Mouse (Mus musculus): Measurements from ENCODE around the gene Tbl3. TPM values are rescaled to one million over a fixed set of nuclear protein-coding genes. Genes with fewer than 3 reads are reported as not detected.

The Tbl3 gene
- polyA plus RNA-seq, 1 experiment from 2014 or later: 25.2 TPM

GRCm38 (mm10) chr17:24744381-24744780 is 36.9 kb upstream of the Tbl3 start:
- H3K4me1 ChIP-seq (replicated peaks; ENCODE audit: control insufficient read depth, insufficient read depth, low read length): no peaks in the 10 kb centered on the region
- WGBS: 66% methylated on average over 3 of the region's 3 CpGs
- H3K4me3 ChIP-seq (ENCODE audit: low read depth, low read length): no peak overlapping the region
- TF ChIP-seq CTCF (IDR thresholded peaks at IDR 0.05; ENCODE audit: low read depth): no peak
- ATAC-seq: no peak
- H3K36me3 ChIP-seq (ENCODE audit: control insufficient read depth, insufficient read depth): peaks cover 17% of the 10 kb centered on the region; the same call in 1 of the 2 replicates
- no peaks in the 10 kb centered on the region for H3K27me3 ChIP-seq (replicated peaks; ENCODE audit: control insufficient read depth, insufficient read depth, low read length)
- no peak overlapping the region for H3K27ac ChIP-seq (ENCODE audit: low read depth, low read length)
- no peak overlapping the region for H3K4me2 ChIP-seq (replicated peaks; ENCODE audit: low read depth)
- H3K9ac ChIP-seq (ENCODE audit: low read depth, low read length): no peak overlapping the region
- no peaks in the 10 kb centered on the region for H3K9me3 ChIP-seq (ENCODE audit: control insufficient read depth)

GRCm38 (mm10) chr17:24743896-24744295 is 36.4 kb upstream of the Tbl3 start:
- no peaks in the 10 kb centered on the region for H3K4me1 ChIP-seq (replicated peaks; ENCODE audit: control insufficient read depth, insufficient read depth, low read length)
- ATAC-seq: no peak
- no peaks in the 10 kb centered on the region for H3K9me3 ChIP-seq (ENCODE audit: control insufficient read depth)
- H3K36me3 ChIP-seq (ENCODE audit: control insufficient read depth, insufficient read depth): peaks cover 17% of the 10 kb centered on the region; the same call in 1 of the 2 replicates
- no peak for TF ChIP-seq CTCF (IDR thresholded peaks at IDR 0.05; ENCODE audit: low read depth)
- H3K27me3 ChIP-seq (replicated peaks; ENCODE audit: control insufficient read depth, insufficient read depth, low read length): no peaks in the 10 kb centered on the region
- H3K4me2 ChIP-seq (replicated peaks; ENCODE audit: low read depth): no peak overlapping the region
- H3K9ac ChIP-seq (ENCODE audit: low read depth, low read length): no peak overlapping the region
- H3K4me3 ChIP-seq (ENCODE audit: low read depth, low read length): no peak overlapping the region
- H3K27ac ChIP-seq (ENCODE audit: low read depth, low read length): no peak overlapping the region
- WGBS: 76% methylated on average over 5 of the region's 5 CpGs

- Histone ChIP-seq H3K4me2 (replicated peaks; ENCODE audit: low read depth) (no peak overlapping the region), H3K36me3 (ENCODE audit: control insufficient read depth, insufficient read depth) (peaks cover 17% of the 10 kb centered on the region; the same call in 1 of the 2 replicates), H3K4me3 (ENCODE audit: low read depth, low read length) (no peak overlapping the region), H3K9ac (ENCODE audit: low read depth, low read length) (no peak overlapping the region), H3K27me3 (replicated peaks; ENCODE audit: control insufficient read depth, insufficient read depth, low read length) (no peaks in the 10 kb centered on the region), H3K4me1 (replicated peaks; ENCODE audit: control insufficient read depth, insufficient read depth, low read length) (0 out of 2 replicates have a peak, but pooled peaks cover 9% of the 10 kb centered on the region), H3K9me3 (ENCODE audit: control insufficient read depth) (no peaks in the 10 kb centered on the region), H3K27ac (ENCODE audit: low read depth, low read length) (no peak overlapping the region)
- no peak for TF ChIP-seq CTCF (IDR thresholded peaks at IDR 0.05; ENCODE audit: low read depth)
- WGBS: 82% methylated on average over 8 of the region's 8 CpGs
- ATAC-seq: no peak
Measured at GRCm38 (mm10) chr17:24742307-24742706, 34.8 kb upstream of the Tbl3 start.

DNA sequence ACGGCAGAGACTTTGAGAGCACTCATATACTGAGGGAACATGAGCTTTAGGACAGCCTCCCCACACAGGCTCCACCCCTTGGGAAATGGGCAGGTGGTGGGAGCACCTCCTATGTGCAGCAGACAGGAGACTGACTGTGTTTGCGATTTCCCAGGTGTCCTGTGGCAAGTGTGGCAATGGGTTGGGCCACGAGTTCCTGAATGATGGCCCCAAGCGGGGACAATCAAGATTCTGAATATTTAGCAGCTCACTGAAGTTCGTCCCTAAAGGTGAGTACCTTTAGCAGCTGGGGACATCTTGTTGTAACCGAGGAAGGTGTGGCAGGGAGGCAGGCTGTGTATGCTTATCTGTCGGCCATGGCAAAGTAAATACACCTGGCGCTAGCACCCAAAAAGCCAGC is 32.5 kb upstream of the Tbl3 start:
- Histone ChIP-seq H3K4me2 (replicated peaks; ENCODE audit: low read depth) (no peak overlapping the region), H3K9ac (ENCODE audit: low read depth, low read length) (no peak overlapping the region), H3K36me3 (ENCODE audit: control insufficient read depth, insufficient read depth) (peaks cover 17% of the 10 kb centered on the region; the same call in 1 of the 2 replicates), H3K4me3 (ENCODE audit: low read depth, low read length) (no peak overlapping the region), H3K27ac (ENCODE audit: low read depth, low read length) (no peak overlapping the region), H3K27me3 (replicated peaks; ENCODE audit: control insufficient read depth, insufficient read depth, low read length) (no peaks in the 10 kb centered on the region), H3K4me1 (replicated peaks; ENCODE audit: control insufficient read depth, insufficient read depth, low read length) (0 out of 2 replicates have a peak, but pooled peaks cover 9% of the 10 kb centered on the region), H3K9me3 (ENCODE audit: control insufficient read depth) (no peaks in the 10 kb centered on the region)
- 44% methylated on average over 8 of the region's 8 CpGs for WGBS
- TF ChIP-seq CTCF (IDR thresholded peaks at IDR 0.05; ENCODE audit: low read depth): no peak
- no peak for ATAC-seq

- no peak for ATAC-seq
- Histone ChIP-seq H3K4me1 (replicated peaks; ENCODE audit: control insufficient read depth, insufficient read depth, low read length) (0 out of 2 replicates have a peak, but pooled peaks cover 9% of the 10 kb centered on the region), H3K9ac (ENCODE audit: low read depth, low read length) (no peak overlapping the region), H3K9me3 (ENCODE audit: control insufficient read depth) (no peaks in the 10 kb centered on the region), H3K4me2 (replicated peaks; ENCODE audit: low read depth) (no peak overlapping the region), H3K27me3 (replicated peaks; ENCODE audit: control insufficient read depth, insufficient read depth, low read length) (no peaks in the 10 kb centered on the region), H3K36me3 (ENCODE audit: control insufficient read depth, insufficient read depth) (peaks cover 16% of the 10 kb centered on the region; the same call in 1 of the 2 replicates), H3K4me3 (ENCODE audit: low read depth, low read length) (no peak overlapping the region), H3K27ac (ENCODE audit: low read depth, low read length) (no peak overlapping the region)
- no peak for TF ChIP-seq CTCF (IDR thresholded peaks at IDR 0.05; ENCODE audit: low read depth)
- 55% methylated on average over 4 of the region's 4 CpGs for WGBS
Measured at GRCm38 (mm10) chr17:24738238-24738637, 30.8 kb upstream of the Tbl3 start.

DNA sequence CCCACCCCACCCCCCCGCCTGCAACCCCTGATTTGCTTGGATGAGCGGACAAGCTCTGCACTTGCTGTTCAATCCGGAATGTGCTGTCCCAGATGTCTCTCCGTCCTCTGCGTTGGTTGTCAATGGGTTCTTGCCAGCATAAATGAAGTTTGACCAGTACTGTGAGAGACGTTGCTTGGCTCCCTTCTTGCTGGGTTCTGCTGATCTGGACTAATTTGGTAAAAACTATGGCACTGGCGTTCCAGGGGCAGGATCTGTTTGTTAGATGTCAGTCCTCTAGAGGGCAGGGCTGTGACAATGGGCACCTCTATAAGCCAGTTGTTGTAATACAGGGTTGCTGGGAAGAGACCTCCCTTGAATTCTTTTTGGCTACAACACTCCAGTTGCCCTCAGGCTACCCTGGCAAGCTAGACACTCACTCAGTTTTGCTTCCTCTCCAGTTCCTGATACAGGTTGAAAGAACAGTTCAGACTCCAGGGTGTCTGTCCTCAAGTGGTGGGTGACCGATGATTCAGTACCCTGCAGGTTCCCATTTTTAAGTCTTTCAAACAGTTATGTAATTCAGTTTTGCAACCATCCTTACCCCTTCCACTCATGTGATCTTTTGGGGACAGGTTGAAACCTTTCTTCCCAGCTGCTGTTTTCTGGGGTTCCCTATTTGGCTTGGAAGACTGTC is 29.8 kb upstream of the Tbl3 start:
- peak overlapping the region; percentile 64 for H3K4me3 ChIP-seq (ENCODE audit: low read depth, low read length)
- 15% methylated on average over 8 of the region's 8 CpGs for WGBS
- H3K4me1 ChIP-seq (replicated peaks; ENCODE audit: control insufficient read depth, insufficient read depth, low read length): 0 out of 2 replicates have a peak, but pooled peaks cover 9% of the 10 kb centered on the region
- no peak for ATAC-seq
- peak; percentile 56 for TF ChIP-seq CTCF (IDR thresholded peaks at IDR 0.05; ENCODE audit: low read depth)
- no peaks in the 10 kb centered on the region for H3K27me3 ChIP-seq (replicated peaks; ENCODE audit: control insufficient read depth, insufficient read depth, low read length)
- peak overlapping the region; percentile 58 for H3K9ac ChIP-seq (ENCODE audit: low read depth, low read length)
- peaks cover 10% of the 10 kb centered on the region; the same call in 1 of the 2 replicates for H3K36me3 ChIP-seq (ENCODE audit: control insufficient read depth, insufficient read depth)
- peak overlapping the region; percentile 65; the same call in 1 of the 2 replicates for H3K27ac ChIP-seq (ENCODE audit: low read depth, low read length)
- peak overlapping the region; percentile 83 for H3K4me2 ChIP-seq (replicated peaks; ENCODE audit: low read depth)
- no peaks in the 10 kb centered on the region for H3K9me3 ChIP-seq (ENCODE audit: control insufficient read depth)
